Mouse (Mus musculus) E14TG2a.4 (cell line): ENCODE results near the gene Large2.
"Not testable (repeated sequence)": the region's sequence is repeated elsewhere in the genome, so short reads cannot be mapped to it uniquely, and the experiment has no call there.

Experiments
- CTCF ChIP-seq: conservative IDR thresholded peaks from 2 replicates; pipeline ENCODE4 v1.5.1; 2014; ENCODE audit warnings: low read length
- NANOG ChIP-seq: IDR thresholded peaks from 2 replicates; pipeline ENCODE4 v1.6.1; 2014; ENCODE audit warnings: borderline replicate concordance, low read length, mixed read lengths
- POU5F1 ChIP-seq: IDR thresholded peaks from 2 replicates; pipeline ENCODE4 v1.6.1; 2014; ENCODE audit warnings: low read length, borderline replicate concordance

- TF ChIP-seq CTCF, NANOG, POU5F1: not testable (repeated sequence)
Measured at GRCm38 (mm10) chr2:92399877-92400276, 25.2 kb upstream of the Large2 start.
